Mouse (Mus musculus): Measurements from ENCODE around the gene Steap1. TPM values are rescaled to one million over a fixed set of nuclear protein-coding genes. Genes with fewer than 3 reads are reported as not detected.

Steap1 gene
- polyA plus RNA-seq, 1 experiment, result 0.43 TPM

- Histone ChIP-seq H3K4me1 (ENCODE audit: control insufficient read depth, insufficient read depth, insufficient read length, low read length) (peaks cover 5% of the 10 kb centered on the region; the same call in 1 of the 2 replicates), H3K4me3 (ENCODE audit: low read depth, low read length) (no peak overlapping the region), H3K27ac (ENCODE audit: insufficient read depth, low read depth, low read length) (no peak overlapping the region), H3K36me3 (ENCODE audit: control insufficient read depth, insufficient read depth, low read length) (no peaks in the 10 kb centered on the region), H3K27me3 (ENCODE audit: control insufficient read depth, insufficient read depth, low read length) (no peaks in the 10 kb centered on the region)
- TF ChIP-seq CTCF (IDR thresholded peaks at IDR 0.05; ENCODE audit: extremely low read depth, insufficient read length, insufficient replicate concordance, low read depth, low read length), result no peak
- no peak for TF ChIP-seq POLR2A (IDR thresholded peaks at IDR 0.05; ENCODE audit: low read depth, low read length)
- WGBS, result 5% methylated on average over 1 of the region's 1 CpGs
Observed at GRCm38 (mm10) chr5:5686973-5687372, 62.2 kb downstream of the Steap1 start.

Other genes starting within 250 kb of the Steap1 start
- 7.9 and 13.4 TPM in 2 replicates for gene Cldn12, start 234.4 kb downstream of the Steap1 start, polyA plus RNA-seq (2012; rRNA removed)
- gene Gtpbp10, start 189.8 kb downstream of the Steap1 start, polyA plus RNA-seq (2012; rRNA removed), result 0.34 and 0.46 TPM in 2 replicates
- 0.08 TPM in 1 of 2 replicates, not detected in the other for gene Gm8773, start 175.5 kb downstream of the Steap1 start, polyA plus RNA-seq (2012; rRNA removed)
- 0.27 and 0.81 TPM in 2 replicates for gene Cfap69, start 85.1 kb downstream of the Steap1 start, polyA plus RNA-seq (2012; rRNA removed)
- gene Steap2, start 54.7 kb downstream of the Steap1 start, polyA plus RNA-seq (2012; rRNA removed), result 1.1 and 1.3 TPM in 2 replicates